ENCODE assay signal across 14 mouse cellular contexts in the genomic region with DNA sequence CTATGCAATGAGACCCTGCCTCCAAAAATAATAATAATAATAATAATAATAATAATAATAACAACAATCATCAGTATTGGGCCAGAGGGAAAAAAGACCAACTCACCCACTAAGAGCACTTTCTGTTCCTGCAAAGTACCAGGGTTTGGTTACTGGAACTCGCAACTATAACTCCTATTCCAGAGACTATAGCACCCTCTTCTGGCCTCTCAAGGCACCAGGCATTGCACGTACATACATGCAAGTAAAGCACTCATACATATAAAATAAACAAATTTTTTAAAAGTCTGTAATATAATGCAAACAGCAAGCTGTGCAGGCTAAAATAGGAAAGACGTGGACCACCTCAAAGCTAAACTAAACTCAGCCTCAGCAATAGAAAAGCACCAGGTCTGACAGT. TPM values are rescaled to one million over a fixed set of nuclear protein-coding genes. Genes with fewer than 3 reads are reported as not detected.
A peak's percentile ranks its signal among the peaks of the same experiment; 100 is the strongest.
DNase-seq lines count a peak whose midpoint lies in the region; ATAC-seq and TF ChIP-seq lines count a peak whose summit lies in the region.
"Had no signal": no experiment of that assay in that cellular context is flagged by ENCODE, and none has a peak within 500 bp of the region (broad histone marks: within the 10 kb centered on the region; RNA-seq: fewer than 3 reads in every experiment).

No protein-coding gene starts in this region.

- no peak overlapping the region for H3K9ac ChIP-seq in liver, embryonic 12.5 days
- no peak overlapping the region for H3K9ac ChIP-seq in stomach, postnatal 0 days (ENCODE audit: low read length)

- peak; percentile 13 for DNase-seq in liver
- no peak for DNase-seq in stomach, postnatal 0 days (ENCODE audit: low spot score)
- no peak for DNase-seq in heart, adult 9 months (ENCODE audit: low spot score in 2 of 2)
- no peak for DNase-seq in right cerebral cortex, postnatal 14 days
- DNase-seq: cerebellum, postnatal 25 days; heart, postnatal 36 days; kidney, adult 2 months; layer of hippocampus, postnatal 36 days had no signal

- TF ChIP-seq CTCF in E14TG2a.4 (conservative IDR thresholded peaks at IDR 0.05; ENCODE audit: low read length): peak; percentile 46
- peak; percentile 48 for TF ChIP-seq CTCF in stomach, postnatal 0 days (IDR thresholded peaks at IDR 0.05; ENCODE audit: low read depth)

- H3K27me3 ChIP-seq in liver, embryonic 12.5 days (replicated peaks): no peaks in the 10 kb centered on the region
- H3K27me3 ChIP-seq in E14TG2a.4 (ENCODE audit: insufficient read depth, low read length): no peaks in the 10 kb centered on the region
- H3K27me3 ChIP-seq in stomach, postnatal 0 days (ENCODE audit: control insufficient read depth, insufficient read depth, low read length): no peaks in the 10 kb centered on the region

- no peaks in the 10 kb centered on the region for H3K9me3 ChIP-seq in liver, embryonic 12.5 days (replicated peaks)
- no peaks in the 10 kb centered on the region for H3K9me3 ChIP-seq in E14TG2a.4 (ENCODE audit: low read length)
- H3K9me3 ChIP-seq in stomach, postnatal 0 days (ENCODE audit: control insufficient read depth, low read length): no peaks in the 10 kb centered on the region

- H3K4me3 ChIP-seq in liver, embryonic 12.5 days: no peak overlapping the region
- no peak overlapping the region for H3K4me3 ChIP-seq in E14TG2a.4 (replicated peaks; ENCODE audit: low read length)
- H3K4me3 ChIP-seq in stomach, postnatal 0 days (ENCODE audit: low read depth, low read length): no peak overlapping the region
- H3K4me3 ChIP-seq: erythroblast, embryonic 14.5 days had no signal

- TF ChIP-seq EP300 in stomach, postnatal 0 days (optimal IDR thresholded peaks at IDR 0.05): no peak

- no peaks in the 10 kb centered on the region for H3K4me1 ChIP-seq in liver, embryonic 12.5 days
- no peaks in the 10 kb centered on the region for H3K4me1 ChIP-seq in E14TG2a.4 (replicated peaks; ENCODE audit: low read depth, low read length)
- H3K4me1 ChIP-seq in stomach, postnatal 0 days (replicated peaks; ENCODE audit: control insufficient read depth, insufficient read depth): no peaks in the 10 kb centered on the region

- 84% methylated on average over 3 of the region's 3 CpGs for WGBS in liver, embryonic 12.5 days (ENCODE audit: insufficient replicate concordance)
- WGBS in stomach, postnatal 0 days: 80% methylated on average over 3 of the region's 3 CpGs

- H3K4me2 ChIP-seq in liver, embryonic 12.5 days: no peak overlapping the region
- no peak overlapping the region for H3K4me2 ChIP-seq in stomach, postnatal 0 days (replicated peaks; ENCODE audit: low read depth)

- H3K36me3 ChIP-seq in liver, embryonic 12.5 days: peaks cover 93% of the 10 kb centered on the region
- H3K36me3 ChIP-seq in E14TG2a.4 (ENCODE audit: insufficient read depth, low read length): peaks cover 95% of the 10 kb centered on the region
- H3K36me3 ChIP-seq in stomach, postnatal 0 days (ENCODE audit: control insufficient read depth, insufficient read depth, low read length): peaks cover 11% of the 10 kb centered on the region; the same call in 1 of the 2 replicates

- no peak for ATAC-seq in liver, embryonic 12.5 days
- ATAC-seq in granulocyte monocyte progenitor cell, adult 5-6 weeks (replicated peaks; ENCODE audit: poor library complexity, severe bottlenecking): peak; percentile 72
- no peak for ATAC-seq in stomach, postnatal 0 days (ENCODE audit: low FRiP score, low TSS enrichment)

- no peak overlapping the region for H3K27ac ChIP-seq in liver, embryonic 12.5 days
- no peak overlapping the region for H3K27ac ChIP-seq in stomach, postnatal 0 days (replicated peaks)

RNA-seq across cellular contexts. Expression of a gene that starts 12.8 kb away (rescaled TPM):
- polyA plus RNA-seq in liver, embryonic 12.5 days (2016; fragmentation: Nextera tagmentation; extraction: Ambion mirVana): 29.6 and 30.7 TPM in 2 replicates
- total RNA-seq in granulocyte monocyte progenitor cell, adult 5-6 weeks (2014; fragmentation: Nextera tagmentation): 11.2 and 16.4 TPM in 2 replicates
- total RNA-seq in granulocyte monocyte progenitor cell, adult 5-6 weeks (2017): 9.5 and 11.8 TPM in 2 replicates
- 49.3 and 63.3 TPM in 2 replicates for polyA plus RNA-seq in stomach, postnatal 0 days (2015; fragmentation: Nextera tagmentation; extraction: Ambion mirVana)

RNA-seq across cellular contexts. Expression of a gene that starts 23.6 kb away (rescaled TPM):
- 20.4 and 21.2 TPM in 2 replicates for polyA plus RNA-seq in liver, embryonic 12.5 days (2016; fragmentation: Nextera tagmentation; extraction: Ambion mirVana)
- total RNA-seq in granulocyte monocyte progenitor cell, adult 5-6 weeks (2014; fragmentation: Nextera tagmentation): 22.5 and 23.3 TPM in 2 replicates
- total RNA-seq in granulocyte monocyte progenitor cell, adult 5-6 weeks (2017): 28.9 and 32.2 TPM in 2 replicates
- 3.4 and 4.4 TPM in 2 replicates for polyA plus RNA-seq in stomach, postnatal 0 days (2015; fragmentation: Nextera tagmentation; extraction: Ambion mirVana)

RNA-seq across cellular contexts. Expression of a gene that starts 30.1 kb away (rescaled TPM):
- not detected in 2 replicates for polyA plus RNA-seq in liver, embryonic 12.5 days (2016; fragmentation: Nextera tagmentation; extraction: Ambion mirVana)
- total RNA-seq in granulocyte monocyte progenitor cell, adult 5-6 weeks (2014; fragmentation: Nextera tagmentation): not detected in 2 replicates
- total RNA-seq in granulocyte monocyte progenitor cell, adult 5-6 weeks (2017): not detected in 2 replicates
- polyA plus RNA-seq in stomach, postnatal 0 days (2015; fragmentation: Nextera tagmentation; extraction: Ambion mirVana): not detected in 2 replicates
- total RNA-seq: gastrocnemius, adult 8-10 months; heart, postnatal 36 days; layer of hippocampus, postnatal 36 days had no signal
- polyA plus RNA-seq: erythroblast, embryonic 14.5 days; liver, embryonic 16.5 days had no signal
